Mouse (Mus musculus) heart, adult 11 months (tissue): Measurements from ENCODE around the gene Ctsa.
A peak's percentile ranks its signal among the peaks of the same experiment; 100 is the strongest.
"Not testable (repeated sequence)": the region's sequence is repeated elsewhere in the genome, so short reads cannot be mapped to it uniquely, and the experiment has no call there.

Experiments used
- DNase-seq: peaks from one replicate; pipeline ENCODE4 v3.0.0; 2022

Gene Ctsa

GRCm38 (mm10) chr2:164832748-164833301, at the start of gene Ctsa:
Gene Ctsa (plus strand): TSS chr2:164832873.
- peak; percentile 98 for DNase-seq

- no peak for DNase-seq
Measured at GRCm38 (mm10) chr2:164783926-164784581, 48.6 kb upstream of the Ctsa start.

GRCm38 (mm10) chr2:164784869-164785420, 47.7 kb upstream of the Ctsa start:
- no peak for DNase-seq

GRCm38 (mm10) chr2:164785481-164786387, 46.9 kb upstream of the Ctsa start, which contains the start of gene Snx21:
Gene Snx21 (plus strand): TSS chr2:164785823.
- DNase-seq = peak; percentile 100

GRCm38 (mm10) chr2:164786388-164786885, 46.2 kb upstream of the Ctsa start:
- peak; percentile 96 for DNase-seq

GRCm38 (mm10) chr2:164787032-164787431, 45.6 kb upstream of the Ctsa start:
- peak; percentile 92 for DNase-seq

- DNase-seq = peak; percentile 83
Measured at GRCm38 (mm10) chr2:164787779-164788178, 44.9 kb upstream of the Ctsa start.

- DNase-seq = peak; percentile 93
Measured at GRCm38 (mm10) chr2:164788411-164788810, 44.3 kb upstream of the Ctsa start.

GRCm38 (mm10) chr2:164790451-164790850, 42.2 kb upstream of the Ctsa start:
- no peak for DNase-seq

GRCm38 (mm10) chr2:164791841-164792261, 40.8 kb upstream of the Ctsa start:
- DNase-seq = peak; percentile 90

- peak; percentile 90 for DNase-seq
Measured at GRCm38 (mm10) chr2:164792400-164793190, 40.1 kb upstream of the Ctsa start.

- peak; percentile 93 for DNase-seq
Measured at GRCm38 (mm10) chr2:164793236-164793635, 39.4 kb upstream of the Ctsa start.

- peak; percentile 85 for DNase-seq
Measured at GRCm38 (mm10) chr2:164793772-164794171, 38.9 kb upstream of the Ctsa start.

- peak; percentile 96 for DNase-seq
Measured at GRCm38 (mm10) chr2:164794293-164794692, 38.4 kb upstream of the Ctsa start.

- no peak for DNase-seq
Measured at GRCm38 (mm10) chr2:164795868-164796267, 36.8 kb upstream of the Ctsa start.

GRCm38 (mm10) chr2:164798554-164798953, 34.1 kb upstream of the Ctsa start:
- DNase-seq = not testable (repeated sequence)

- no peak for DNase-seq
Measured at GRCm38 (mm10) chr2:164800252-164801004, 32.2 kb upstream of the Ctsa start.

- DNase-seq = no peak
Measured at GRCm38 (mm10) chr2:164803201-164803920, 29.3 kb upstream of the Ctsa start.

- DNase-seq = no peak
Measured at GRCm38 (mm10) chr2:164803921-164804313, 28.8 kb upstream of the Ctsa start.

GRCm38 (mm10) chr2:164804533-164805331, 27.9 kb upstream of the Ctsa start, which contains the start of the genes Acot8 and Zswim3:
Gene Acot8 (minus strand): TSS chr2:164804882.
Gene Zswim3 (plus strand): TSS chr2:164805098.
- DNase-seq = peak; percentile 100
